Mouse (Mus musculus): ENCODE data around the gene Oard1. TPM values are rescaled to one million over a fixed set of nuclear protein-coding genes. Genes with fewer than 3 reads are reported as not detected.

The Oard1 gene
- polyA plus RNA-seq, 1 experiment = 12.0 TPM

- DNase-seq = no peak
- no peak overlapping the region for H3K4me3 ChIP-seq (ENCODE audit: control insufficient read depth, insufficient read depth, low read length)
- no peaks in the 10 kb centered on the region for H3K36me3 ChIP-seq (ENCODE audit: control insufficient read depth, insufficient read depth, low read length)
- H3K4me1 ChIP-seq (replicated peaks; ENCODE audit: control insufficient read depth, insufficient read depth, low read length) = peaks cover 12% of the 10 kb centered on the region
- TF ChIP-seq CTCF (IDR thresholded peaks at IDR 0.05; ENCODE audit: borderline replicate concordance, control insufficient read depth, extremely low read depth, insufficient read depth, low read length, poor library complexity) = no peak
- TF ChIP-seq POLR2A (IDR thresholded peaks at IDR 0.05; ENCODE audit: control insufficient read depth, extremely low read depth, insufficient read depth, low read length, poor library complexity) = no peak
- no peak overlapping the region for H3K27ac ChIP-seq (ENCODE audit: control insufficient read depth, insufficient read depth, low read length)
- no peaks in the 10 kb centered on the region for H3K27me3 ChIP-seq (ENCODE audit: control insufficient read depth, insufficient read depth, low read length)
- 79% methylated on average over 4 of the region's 4 CpGs for WGBS
Measured at GRCm38 (mm10) chr17:48407154-48407553, 2.7 kb upstream of the Oard1 start.

- Histone ChIP-seq H3K36me3 (ENCODE audit: control insufficient read depth, insufficient read depth, low read length) (no peaks in the 10 kb centered on the region), H3K27ac (ENCODE audit: control insufficient read depth, insufficient read depth, low read length) (peak overlapping the region; percentile 94), H3K4me3 (ENCODE audit: control insufficient read depth, insufficient read depth, low read length) (peak overlapping the region; percentile 84; the same call in 1 of the 2 replicates), H3K4me1 (replicated peaks; ENCODE audit: control insufficient read depth, insufficient read depth, low read length) (peaks cover 12% of the 10 kb centered on the region), H3K27me3 (ENCODE audit: control insufficient read depth, insufficient read depth, low read length) (no peaks in the 10 kb centered on the region)
- DNase-seq = no peak
- TF ChIP-seq CTCF (IDR thresholded peaks at IDR 0.05; ENCODE audit: borderline replicate concordance, control insufficient read depth, extremely low read depth, insufficient read depth, low read length, poor library complexity) (no peak), POLR2A (IDR thresholded peaks at IDR 0.05; ENCODE audit: control insufficient read depth, extremely low read depth, insufficient read depth, low read length, poor library complexity) (no peak)
- 7% methylated on average over 8 of the region's 8 CpGs for WGBS
Measured at GRCm38 (mm10) chr17:48407910-48408525, 1.8 kb upstream of the Oard1 start.

- no peak for TF ChIP-seq POLR2A (IDR thresholded peaks at IDR 0.05; ENCODE audit: control insufficient read depth, extremely low read depth, insufficient read depth, low read length, poor library complexity)
- TF ChIP-seq CTCF (IDR thresholded peaks at IDR 0.05; ENCODE audit: borderline replicate concordance, control insufficient read depth, extremely low read depth, insufficient read depth, low read length, poor library complexity) = no peak
- DNase-seq = peak; percentile 84
- Histone ChIP-seq H3K27ac (ENCODE audit: control insufficient read depth, insufficient read depth, low read length) (peak overlapping the region; percentile 94), H3K27me3 (ENCODE audit: control insufficient read depth, insufficient read depth, low read length) (no peaks in the 10 kb centered on the region), H3K4me3 (ENCODE audit: control insufficient read depth, insufficient read depth, low read length) (peak overlapping the region; percentile 84), H3K4me1 (replicated peaks; ENCODE audit: control insufficient read depth, insufficient read depth, low read length) (peaks cover 12% of the 10 kb centered on the region), H3K36me3 (ENCODE audit: control insufficient read depth, insufficient read depth, low read length) (no peaks in the 10 kb centered on the region)
- under 1% methylated on average over 47 of the region's 47 CpGs for WGBS
Measured at GRCm38 (mm10) chr17:48408526-48409291, 1.1 kb upstream of the Oard1 start.

- 0% methylated on average over 13 of the region's 13 CpGs for WGBS
- H3K27me3 ChIP-seq (ENCODE audit: control insufficient read depth, insufficient read depth, low read length) = no peaks in the 10 kb centered on the region
- peaks cover 8% of the 10 kb centered on the region for H3K4me1 ChIP-seq (replicated peaks; ENCODE audit: control insufficient read depth, insufficient read depth, low read length)
- peak overlapping the region; percentile 68 for H3K4me3 ChIP-seq (ENCODE audit: control insufficient read depth, insufficient read depth, low read length)
- H3K36me3 ChIP-seq (ENCODE audit: control insufficient read depth, insufficient read depth, low read length) = peaks cover 7% of the 10 kb centered on the region; the same call in 1 of the 2 replicates
- H3K27ac ChIP-seq (ENCODE audit: control insufficient read depth, insufficient read depth, low read length) = peak overlapping the region; percentile 92
- TF ChIP-seq POLR2A (IDR thresholded peaks at IDR 0.05; ENCODE audit: control insufficient read depth, extremely low read depth, insufficient read depth, low read length, poor library complexity) (no peak), CTCF (IDR thresholded peaks at IDR 0.05; ENCODE audit: borderline replicate concordance, control insufficient read depth, extremely low read depth, insufficient read depth, low read length, poor library complexity) (no peak)
- no peak for DNase-seq
Measured at GRCm38 (mm10) chr17:48410299-48410785, 528 bp downstream of the Oard1 start.

GRCm38 (mm10) chr17:48411241-48411640 is 1.4 kb downstream of the Oard1 start:
- Histone ChIP-seq H3K27me3 (ENCODE audit: control insufficient read depth, insufficient read depth, low read length) (no peaks in the 10 kb centered on the region), H3K4me1 (replicated peaks; ENCODE audit: control insufficient read depth, insufficient read depth, low read length) (peaks cover 8% of the 10 kb centered on the region), H3K27ac (ENCODE audit: control insufficient read depth, insufficient read depth, low read length) (no peak overlapping the region), H3K4me3 (ENCODE audit: control insufficient read depth, insufficient read depth, low read length) (no peak overlapping the region), H3K36me3 (ENCODE audit: control insufficient read depth, insufficient read depth, low read length) (peaks cover 14% of the 10 kb centered on the region; the same call in 1 of the 2 replicates)
- WGBS = 61% methylated on average over 8 of the region's 8 CpGs
- DNase-seq = no peak
- no peak for TF ChIP-seq CTCF (IDR thresholded peaks at IDR 0.05; ENCODE audit: borderline replicate concordance, control insufficient read depth, extremely low read depth, insufficient read depth, low read length, poor library complexity)
- TF ChIP-seq POLR2A (IDR thresholded peaks at IDR 0.05; ENCODE audit: control insufficient read depth, extremely low read depth, insufficient read depth, low read length, poor library complexity) = no peak

- 92% methylated on average over 7 of the region's 7 CpGs for WGBS
- TF ChIP-seq CTCF (IDR thresholded peaks at IDR 0.05; ENCODE audit: borderline replicate concordance, control insufficient read depth, extremely low read depth, insufficient read depth, low read length, poor library complexity) (no peak), POLR2A (IDR thresholded peaks at IDR 0.05; ENCODE audit: control insufficient read depth, extremely low read depth, insufficient read depth, low read length, poor library complexity) (no peak)
- Histone ChIP-seq H3K4me3 (ENCODE audit: control insufficient read depth, insufficient read depth, low read length) (no peak overlapping the region), H3K4me1 (replicated peaks; ENCODE audit: control insufficient read depth, insufficient read depth, low read length) (peaks cover 3% of the 10 kb centered on the region), H3K27ac (ENCODE audit: control insufficient read depth, insufficient read depth, low read length) (no peak overlapping the region), H3K27me3 (ENCODE audit: control insufficient read depth, insufficient read depth, low read length) (no peaks in the 10 kb centered on the region), H3K36me3 (ENCODE audit: control insufficient read depth, insufficient read depth, low read length) (peaks cover 18% of the 10 kb centered on the region; the same call in 1 of the 2 replicates)
- no peak for DNase-seq
Measured at GRCm38 (mm10) chr17:48416011-48416410, 6.2 kb downstream of the Oard1 start.
